Mouse (Mus musculus) brown adipose tissue, adult 24 weeks (tissue): ENCODE measurements around the gene Stk10. TPM values are rescaled to one million over a fixed set of nuclear protein-coding genes. Genes with fewer than 3 reads are reported as not detected.
A peak's percentile ranks its signal among the peaks of the same experiment; 100 is the strongest.

Experiments
- H3K27ac ChIP-seq: fragments of 200-500 bp; replicated peaks from 2 replicates; pipeline ENCODE4 v1.5.1; 2012; ENCODE audit warnings: low read depth, mild to moderate bottlenecking, low read length
- H3K4me1 ChIP-seq: fragments of 200-500 bp; 2 replicates; pipeline ENCODE4 v1.6.1; 2012; ENCODE audit warnings: low read length, mixed read lengths; ENCODE audit not compliant: control insufficient read depth, insufficient read depth, insufficient read length
- H3K4me3 ChIP-seq: fragments of 200-500 bp; 2 replicates; pipeline ENCODE4 v1.5.1; 2012; ENCODE audit warnings: low read depth, mild to moderate bottlenecking, low read length, moderate library complexity; ENCODE audit not compliant: insufficient read depth
- polyA plus RNA-seq: library from polyadenylated mRNA; stranded (reverse); fragments of >200 nt; gene quantifications from 2 replicates; pipeline ENCODE4 v1.2.4, GENCODE M21; 2012; ENCODE audit not compliant: missing spikeins, insufficient read depth, insufficient read length

Stk10 gene
- polyA plus RNA-seq, 1 experiment = 4.3 TPM

GRCm38 (mm10) chr11:32564629-32565028 lies 31.5 kb downstream of the Stk10 start:
- Histone ChIP-seq H3K4me1 (peaks cover 79% of the 10 kb centered on the region), H3K27ac (peak overlapping the region; percentile 61), H3K4me3 (no peak overlapping the region)

DNA sequence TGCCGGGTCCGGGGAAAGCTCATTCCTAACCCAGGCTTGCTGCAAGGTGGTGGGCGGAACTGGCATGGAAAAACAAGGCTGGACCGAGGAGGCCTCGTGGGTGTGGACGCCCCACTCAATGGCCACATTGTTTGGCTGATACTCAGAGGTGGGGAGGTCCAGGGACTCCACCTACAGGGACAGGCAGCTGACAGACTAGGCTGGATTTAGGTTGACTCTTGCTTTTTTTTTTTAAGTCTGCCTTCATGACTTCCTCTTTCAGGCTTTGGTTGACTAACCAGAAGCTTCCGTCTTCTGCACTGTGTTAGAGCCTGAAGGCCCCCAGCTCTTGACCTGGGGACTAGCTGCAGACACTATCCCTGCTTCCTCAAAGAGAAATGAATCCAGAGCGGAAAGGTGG lies 32.0 kb downstream of the Stk10 start:
- peaks cover 75% of the 10 kb centered on the region for H3K4me1 ChIP-seq
- no peak overlapping the region for H3K4me3 ChIP-seq
- H3K27ac ChIP-seq = peak overlapping the region; percentile 61

- peaks cover 70% of the 10 kb centered on the region for H3K4me1 ChIP-seq
- H3K4me3 ChIP-seq = no peak overlapping the region
- H3K27ac ChIP-seq = no peak overlapping the region
Observed at GRCm38 (mm10) chr11:32566184-32566583, 33.1 kb downstream of the Stk10 start.

DNA sequence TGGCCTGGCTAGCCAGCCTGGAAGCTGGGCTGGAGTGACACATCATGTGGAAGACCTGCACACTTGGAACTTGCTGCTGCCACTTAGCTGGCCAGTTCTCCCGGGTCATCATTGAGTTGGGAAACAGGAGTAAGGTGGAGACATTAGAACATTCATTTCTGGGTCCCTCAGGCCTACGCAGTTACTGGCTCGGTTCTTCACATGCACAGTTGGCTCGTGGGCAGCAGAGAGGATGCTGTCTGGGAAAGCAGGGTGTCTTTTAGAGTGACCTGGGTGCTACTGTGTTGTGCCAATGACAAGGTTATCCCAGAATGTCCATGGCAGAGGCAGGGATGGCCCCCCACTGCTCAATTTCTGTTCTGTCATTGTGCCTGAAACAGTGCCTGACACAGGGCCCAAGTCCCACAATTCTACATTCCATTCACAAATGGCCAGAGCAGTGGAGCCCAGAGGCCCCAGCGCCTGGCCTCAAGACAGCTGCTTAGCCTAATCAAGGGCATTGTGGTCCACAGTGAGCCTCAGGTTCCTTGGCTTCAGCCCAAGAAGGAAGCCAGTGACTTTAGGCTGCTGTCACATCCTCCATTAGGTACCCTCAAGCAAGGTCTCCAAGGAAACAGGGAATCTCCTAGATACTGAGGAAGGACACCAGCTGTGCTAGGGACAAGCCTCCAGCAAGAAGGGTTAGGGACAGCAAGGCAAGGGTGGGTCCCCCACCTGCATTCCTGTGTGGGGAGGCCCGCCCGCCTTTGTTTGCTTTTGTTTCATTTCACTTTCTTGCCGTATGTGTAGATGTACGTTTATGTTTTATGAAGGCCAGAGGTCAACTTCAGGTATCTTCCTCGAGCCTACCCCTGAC lies 34.1 kb downstream of the Stk10 start:
- Histone ChIP-seq H3K27ac (no peak overlapping the region), H3K4me1 (peaks cover 66% of the 10 kb centered on the region), H3K4me3 (no peak overlapping the region)

- Histone ChIP-seq H3K4me3 (no peak overlapping the region), H3K27ac (no peak overlapping the region), H3K4me1 (peaks cover 60% of the 10 kb centered on the region)
Observed at GRCm38 (mm10) chr11:32568060-32568459, 35.0 kb downstream of the Stk10 start.

DNA sequence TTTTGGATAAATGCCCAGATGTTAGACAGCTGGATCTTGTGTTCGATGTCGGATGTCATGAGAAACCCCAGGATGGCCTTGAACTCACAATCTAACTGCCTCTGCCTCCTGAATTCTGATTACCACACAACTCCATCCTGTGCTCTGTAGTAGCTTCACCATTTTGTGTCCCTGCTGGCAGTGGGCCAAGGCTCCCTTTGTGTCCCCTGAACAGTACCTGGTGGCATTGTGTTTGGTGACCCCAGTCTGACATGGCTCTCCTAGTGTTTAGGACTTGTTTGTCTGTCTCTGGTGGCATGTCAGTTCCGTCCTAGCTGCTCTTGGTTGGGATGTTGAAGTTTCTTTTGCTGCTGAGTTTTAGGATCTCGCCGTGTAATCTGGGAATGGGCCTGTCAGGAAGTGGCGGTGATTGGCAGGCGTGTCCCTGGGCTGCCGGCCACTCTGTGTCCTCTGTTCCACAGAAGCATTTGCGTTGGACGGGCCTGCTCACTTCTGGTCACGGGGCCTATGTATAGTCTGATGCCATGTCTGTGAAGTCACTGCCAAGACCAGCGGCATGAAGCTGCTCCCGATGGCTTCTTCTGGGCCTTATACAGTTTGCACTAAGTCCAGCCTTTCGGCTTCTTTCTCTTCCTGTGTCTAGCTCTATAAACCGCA lies 35.7 kb downstream of the Stk10 start:
- H3K4me1 ChIP-seq = peaks cover 53% of the 10 kb centered on the region
- no peak overlapping the region for H3K4me3 ChIP-seq
- H3K27ac ChIP-seq = no peak overlapping the region

- Histone ChIP-seq H3K4me3 (no peak overlapping the region), H3K4me1 (peaks cover 32% of the 10 kb centered on the region), H3K27ac (no peak overlapping the region)
Observed at GRCm38 (mm10) chr11:32571103-32571502, 38.0 kb downstream of the Stk10 start.

DNA sequence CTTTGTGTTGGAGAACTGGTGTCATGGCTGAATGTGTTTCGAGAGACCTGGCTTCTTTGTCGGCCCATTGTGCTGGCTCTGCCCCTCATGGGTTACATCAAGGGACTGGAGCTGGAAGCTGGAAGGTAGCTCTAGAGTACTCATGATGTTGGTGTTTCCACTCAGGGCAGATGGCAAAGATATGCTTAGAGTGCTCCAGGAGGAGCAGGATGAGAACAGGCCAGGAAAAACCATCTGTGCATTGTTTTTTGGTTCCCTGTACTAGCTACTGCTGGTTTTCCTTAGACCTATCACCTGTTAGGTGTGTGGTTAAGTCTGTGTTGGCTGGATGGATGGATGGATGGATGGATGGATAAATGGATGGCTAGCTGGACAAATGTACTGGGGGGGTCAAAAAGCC lies 40.6 kb downstream of the Stk10 start:
- H3K4me1 ChIP-seq = peaks cover 15% of the 10 kb centered on the region
- no peak overlapping the region for H3K27ac ChIP-seq
- H3K4me3 ChIP-seq = no peak overlapping the region

GRCm38 (mm10) chr11:32575964-32576759 lies 43.1 kb downstream of the Stk10 start:
- H3K27ac ChIP-seq = no peak overlapping the region
- H3K4me3 ChIP-seq = no peak overlapping the region
- peaks cover 4% of the 10 kb centered on the region for H3K4me1 ChIP-seq

GRCm38 (mm10) chr11:32576760-32577050 lies 43.6 kb downstream of the Stk10 start:
- no peak overlapping the region for H3K27ac ChIP-seq

GRCm38 (mm10) chr11:32580305-32580947 lies 47.3 kb downstream of the Stk10 start:
- H3K4me3 ChIP-seq = no peak overlapping the region
- H3K4me1 ChIP-seq = no peaks in the 10 kb centered on the region; the same call in 1 of the 2 replicates
- H3K27ac ChIP-seq = no peak overlapping the region

More at GRCm38 (mm10) chr11:32576760-32577050, 43.6 kb downstream of the Stk10 start:
- no peak overlapping the region for H3K4me3 ChIP-seq
- H3K4me1 ChIP-seq = peaks cover 2% of the 10 kb centered on the region; the same call in 1 of the 2 replicates

- H3K4me3 ChIP-seq = no peak overlapping the region
- no peak overlapping the region for H3K27ac ChIP-seq
- no peaks in the 10 kb centered on the region; the same call in 1 of the 2 replicates for H3K4me1 ChIP-seq
Observed at GRCm38 (mm10) chr11:32581031-32581430, 47.9 kb downstream of the Stk10 start.

GRCm38 (mm10) chr11:32582813-32583212 lies 49.7 kb downstream of the Stk10 start:
- no peak overlapping the region for H3K4me3 ChIP-seq
- H3K4me1 ChIP-seq = no peaks in the 10 kb centered on the region; the same call in 1 of the 2 replicates
- no peak overlapping the region for H3K27ac ChIP-seq

- no peaks in the 10 kb centered on the region for H3K4me1 ChIP-seq
- H3K27ac ChIP-seq = no peak overlapping the region
- no peak overlapping the region for H3K4me3 ChIP-seq
Observed at GRCm38 (mm10) chr11:32585996-32586395, 52.9 kb downstream of the Stk10 start.
